Mouse (Mus musculus) heart, adult 2 months (tissue): Measurements from ENCODE around the gene Gpr107. TPM values are rescaled to one million over a fixed set of nuclear protein-coding genes. Genes with fewer than 3 reads are reported as not detected.

Source experiments
- DNase-seq, 2 experiments: peaks; one replicate each; pipeline ENCODE4 v3.0.0; 2021
- H3K27ac ChIP-seq: fragments of 200-600 bp; 2 replicates; pipeline ENCODE4 v1.8.1; 2022
- H3K27me3 ChIP-seq: fragments of 200-500 bp; 2 replicates; pipeline ENCODE4 v1.6.1; 2012; ENCODE audit warnings: mild to moderate bottlenecking, low read length, inconsistent platforms, mixed read lengths; ENCODE audit not compliant: control insufficient read depth, insufficient read depth
- H3K36me3 ChIP-seq: fragments of 200-500 bp; 2 replicates; pipeline ENCODE4 v1.6.1; 2012; ENCODE audit warnings: low read length, inconsistent platforms; ENCODE audit not compliant: control insufficient read depth, insufficient read depth
- H3K4me1 ChIP-seq: fragments of 200-500 bp; 2 replicates; pipeline ENCODE4 v1.6.1; 2011; ENCODE audit warnings: low read length; ENCODE audit not compliant: control insufficient read depth, insufficient read depth
- H3K4me3 ChIP-seq: fragments of 200-600 bp; 2 replicates; pipeline ENCODE4 v1.8.1; 2022
- H3K79me2 ChIP-seq: fragments of 200-500 bp; replicated peaks from 2 replicates; pipeline ENCODE4 v1.6.1; 2012; ENCODE audit warnings: mild to moderate bottlenecking, inconsistent platforms, low read length, moderate library complexity, mixed read lengths; ENCODE audit not compliant: control insufficient read depth, insufficient read depth
- H3K9ac ChIP-seq: fragments of 200-500 bp; 2 replicates; pipeline ENCODE4 v1.6.1; 2012; ENCODE audit warnings: low read depth, mild to moderate bottlenecking, control low read depth, inconsistent platforms, low read length, mixed read lengths
- CTCF ChIP-seq: fragments of 200-600 bp; IDR thresholded peaks from 2 replicates; pipeline ENCODE4 v1.8.1; 2022; ENCODE audit warnings: antibody characterized with exemption, mild to moderate bottlenecking, moderate library complexity
- EP300 ChIP-seq: fragments of 200-500 bp; IDR thresholded peaks from 2 replicates; pipeline ENCODE4 v1.6.1; 2011; ENCODE audit warnings: low read depth, low read length, control low read depth; ENCODE audit not compliant: insufficient read depth
- POLR2A ChIP-seq: fragments of 200-500 bp; IDR thresholded peaks from 2 replicates; pipeline ENCODE4 v1.6.1; 2011; ENCODE audit warnings: mild to moderate bottlenecking, low read depth, low read length, control low read depth; ENCODE audit not compliant: insufficient read depth
- WGBS: fragments of 180-500 bp; shearing (Covaris S2); methylation state at CpG from one replicate; pipeline ENCODE4 v1.1.7; 2018; 5-methylcytosine and 5-hydroxymethylcytosine counted together
- intact Hi-C: fragments of 180-260 bp; cut with DNase I; formaldehyde crosslinking; loops from one replicate; pipeline ENCODE4 v1.15.1; 2025
- polyA plus RNA-seq: library from polyadenylated mRNA; depleted of rRNA; stranded (reverse); fragments of >200 nt; gene quantifications from 2 replicates; pipeline ENCODE4 v1.2.3, GENCODE M21; 2012
- total RNA-seq, 2 experiments: library from RNA; stranded (reverse); gene quantifications; 2 replicates each; pipeline ENCODE4 v1.2.3; 2021

The Gpr107 gene
- total and polyA plus RNA-seq, 3 experiments: 16.0 to 30.9 (median 29.0) TPM

- intact Hi-C loops: no loop called here
- Histone ChIP-seq H3K9ac (no peak overlapping the region), H3K79me2 (no peaks in the 10 kb centered on the region), H3K4me3 (no peak overlapping the region), H3K27ac (no peak overlapping the region), H3K27me3 (no peaks in the 10 kb centered on the region), H3K36me3 (no peaks in the 10 kb centered on the region), H3K4me1 (no peaks in the 10 kb centered on the region)
- TF ChIP-seq CTCF (peak; percentile 18), POLR2A (no peak)
- peak in 1 of 2 experiments; percentile 33 for DNase-seq
- WGBS: 33% methylated on average over 23 of the region's 23 CpGs
Measured at GRCm38 (mm10) chr2:31239203-31239696, 87.1 kb downstream of the Gpr107 start.

GRCm38 (mm10) chr2:31239833-31240232, 87.7 kb downstream of the Gpr107 start:
- H3K4me1 ChIP-seq: no peaks in the 10 kb centered on the region
- intact Hi-C loops: no loop called here
- no peaks in the 10 kb centered on the region for H3K36me3 ChIP-seq
- H3K79me2 ChIP-seq: no peaks in the 10 kb centered on the region
- no peak for DNase-seq
- H3K27ac ChIP-seq: no peak overlapping the region
- no peak overlapping the region for H3K4me3 ChIP-seq
- TF ChIP-seq POLR2A (no peak), EP300 (no peak), CTCF (no peak)
- WGBS: 86% methylated on average over 6 of the region's 6 CpGs
- H3K9ac ChIP-seq: no peak overlapping the region
- H3K27me3 ChIP-seq: no peaks in the 10 kb centered on the region

- intact Hi-C loops: no loop called here
- 19% methylated on average over 7 of the region's 7 CpGs for WGBS
- no peaks in the 10 kb centered on the region for H3K79me2 ChIP-seq
Measured at GRCm38 (mm10) chr2:31241639-31242038, 89.5 kb downstream of the Gpr107 start.

GRCm38 (mm10) chr2:31244216-31244615, 92.1 kb downstream of the Gpr107 start:
- no peak for TF ChIP-seq POLR2A
- no peak for TF ChIP-seq CTCF
- no peak for TF ChIP-seq EP300
- H3K27me3 ChIP-seq: no peaks in the 10 kb centered on the region
- DNase-seq: no peak
- no peak overlapping the region for H3K27ac ChIP-seq
- peaks cover 3% of the 10 kb centered on the region for H3K4me1 ChIP-seq
- WGBS: 51% methylated on average over 8 of the region's 8 CpGs
- no peak overlapping the region for H3K4me3 ChIP-seq
- no peaks in the 10 kb centered on the region for H3K79me2 ChIP-seq
- H3K36me3 ChIP-seq: no peaks in the 10 kb centered on the region
- H3K9ac ChIP-seq: no peak overlapping the region
- intact Hi-C loops: no loop called here

More at GRCm38 (mm10) chr2:31241639-31242038, 89.5 kb downstream of the Gpr107 start:
- no peak overlapping the region for H3K9ac ChIP-seq
- TF ChIP-seq CTCF: no peak
- TF ChIP-seq POLR2A: no peak
- TF ChIP-seq EP300: no peak
- no peak overlapping the region for H3K27ac ChIP-seq
- H3K27me3 ChIP-seq: no peaks in the 10 kb centered on the region
- peaks cover 2% of the 10 kb centered on the region for H3K4me1 ChIP-seq
- DNase-seq: no peak
- H3K36me3 ChIP-seq: no peaks in the 10 kb centered on the region
- H3K4me3 ChIP-seq: no peak overlapping the region

- no peaks in the 10 kb centered on the region for H3K27me3 ChIP-seq
- DNase-seq: no peak
- intact Hi-C loops: loop anchor here (5.0 kb wide), 1 partner anchor 47 kb away; no protein-coding TSS in a partner anchor
- WGBS: 22% methylated on average over 5 of the region's 5 CpGs
- H3K4me3 ChIP-seq: peak overlapping the region; percentile 59
- H3K36me3 ChIP-seq: no peaks in the 10 kb centered on the region
- peak overlapping the region; percentile 80 for H3K9ac ChIP-seq
- peaks cover 3% of the 10 kb centered on the region for H3K4me1 ChIP-seq
- TF ChIP-seq POLR2A (no peak), CTCF (no peak), EP300 (no peak)
- H3K79me2 ChIP-seq: no peaks in the 10 kb centered on the region
- H3K27ac ChIP-seq: no peak overlapping the region
Measured at GRCm38 (mm10) chr2:31245051-31245450, 92.9 kb downstream of the Gpr107 start.

- no peak within 1 kb of the TSS; the same call in 1 of the 2 replicates for H3K27ac ChIP-seq
- intact Hi-C loops: loop anchor here (5.0 kb wide), 1 partner anchor 47 kb away; no protein-coding TSS in a partner anchor
Measured at GRCm38 (mm10) chr2:31245491-31246141, 93.5 kb downstream of the Gpr107 start, which contains the start of gene Ncs1. Gene Ncs1, plus strand, starts transcription at chr2:31245823.

More at GRCm38 (mm10) chr2:31245491-31246141, 93.5 kb downstream of the Gpr107 start, which contains the start of gene Ncs1:
- H3K79me2 ChIP-seq: no peaks in the 10 kb centered on the region
- WGBS: under 1% methylated on average over 89 of the region's 89 CpGs
- DNase-seq: peak; percentile 82 to 83
- H3K36me3 ChIP-seq: no peaks in the 10 kb centered on the region
- peak within 1 kb of the TSS; percentile 59 for H3K4me3 ChIP-seq
- TF ChIP-seq CTCF (peak; percentile 27), EP300 (no peak)
- H3K27me3 ChIP-seq: no peaks in the 10 kb centered on the region
- H3K9ac ChIP-seq: peak within 1 kb of the TSS; percentile 80
- peaks cover 3% of the 10 kb centered on the region for H3K4me1 ChIP-seq
